Mouse (Mus musculus) forebrain, embryonic 16.5 days (tissue): ENCODE measurements around the gene Sephs2. TPM values are rescaled to one million over a fixed set of nuclear protein-coding genes. Genes with fewer than 3 reads are reported as not detected.

Experiments
- ATAC-seq: fragments of 200-750 bp; cut with Nextera tagmentation; 2 replicates; pipeline ENCODE4 v1.8.0; 2017; ENCODE audit warnings: mild to moderate bottlenecking, moderate library complexity
- H3K27ac ChIP-seq: fragments of 300-500 bp; sonication (generic); 2 replicates; pipeline ENCODE4 v1.5.1; 2014; ENCODE audit warnings: low read length, control low read depth
- H3K27me3 ChIP-seq: fragments of 300-500 bp; sonication (generic); replicated peaks from 2 replicates; pipeline ENCODE4 v1.6.1; 2014; ENCODE audit warnings: low read length; ENCODE audit not compliant: control insufficient read depth, insufficient read depth
- H3K36me3 ChIP-seq: fragments of 300-500 bp; sonication (generic); 2 replicates; pipeline ENCODE4 v1.6.1; 2014; ENCODE audit not compliant: control insufficient read depth, insufficient read depth
- H3K4me1 ChIP-seq: fragments of 300-500 bp; sonication (generic); replicated peaks from 2 replicates; pipeline ENCODE4 v1.6.1; 2014; ENCODE audit warnings: low read length; ENCODE audit not compliant: control insufficient read depth, insufficient read depth
- H3K4me2 ChIP-seq: fragments of 300-500 bp; sonication (generic); 2 replicates; pipeline ENCODE4 v1.6.1; 2014; ENCODE audit warnings: mild to moderate bottlenecking, low read length, control low read depth
- H3K4me3 ChIP-seq: fragments of 300-500 bp; sonication (generic); replicated peaks from 2 replicates; pipeline ENCODE4 v1.5.1; 2014; ENCODE audit warnings: mild to moderate bottlenecking, low read length, control low read depth
- H3K9ac ChIP-seq: fragments of 300-500 bp; sonication (generic); replicated peaks from 2 replicates; pipeline ENCODE4 v1.6.1; 2014; ENCODE audit warnings: low read depth, low read length, control low read depth
- H3K9me3 ChIP-seq: fragments of 300-500 bp; sonication (generic); 2 replicates; pipeline ENCODE4 v1.6.1; 2016; ENCODE audit warnings: low read length; ENCODE audit not compliant: control insufficient read depth
- WGBS: fragments of 180-500 bp; shearing (Covaris S2); extraction: QIAGEN DNeasy Blood & Tissue Kit; methylation state at CpG from one replicate; pipeline ENCODE4 v1.1.7; 2014; 5-methylcytosine and 5-hydroxymethylcytosine counted together
- polyA plus RNA-seq: library from polyadenylated mRNA; unstranded; fragments of >200 nt; fragmentation: Nextera tagmentation; extraction: Ambion mirVana; gene quantifications from 2 replicates; pipeline ENCODE4 v1.2.1, GENCODE M21; 2015

The Sephs2 gene
- polyA plus RNA-seq, 1 experiment from 2014 or later, result 48.3 TPM

DNA sequence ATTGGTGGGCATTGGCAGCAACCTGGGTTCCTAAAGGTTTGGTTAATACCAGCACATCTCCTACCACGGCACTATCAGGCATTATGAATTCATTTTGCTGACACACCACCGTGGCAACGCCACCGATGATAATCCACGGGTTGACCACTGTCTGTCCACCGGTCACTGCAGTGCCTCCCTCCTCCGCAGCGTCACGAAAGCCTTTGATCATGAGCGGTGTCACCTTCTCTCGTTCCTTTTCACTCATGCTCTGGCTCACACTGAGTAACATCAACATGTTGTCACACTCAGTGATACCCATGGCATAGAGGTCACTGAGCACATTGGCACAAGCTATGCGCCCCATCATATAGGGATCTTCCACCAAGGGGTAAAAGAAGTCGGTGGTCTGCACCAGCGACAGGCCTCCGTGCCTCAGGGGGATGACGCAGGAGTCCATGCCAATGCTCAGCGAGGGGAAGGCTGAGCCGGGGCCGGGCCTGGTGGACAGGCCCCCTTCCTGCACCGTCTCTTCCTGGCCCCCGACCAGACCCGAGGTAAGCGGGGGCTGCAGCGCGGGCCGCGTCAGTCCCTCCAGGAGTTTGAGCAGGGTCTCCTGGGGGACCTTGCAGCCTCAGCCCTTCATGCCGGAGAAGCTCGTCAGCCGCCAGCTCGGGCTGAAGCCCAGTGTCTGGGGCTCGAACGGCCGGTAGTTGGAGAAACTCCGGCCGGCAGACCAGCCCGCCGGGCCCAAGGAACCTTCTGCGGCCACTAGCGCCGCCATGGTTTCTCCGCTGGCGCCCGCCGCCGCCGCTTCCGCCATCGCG lies 534 bp downstream of the Sephs2 start:
- peak overlapping the region; percentile 84 for H3K4me2 ChIP-seq
- H3K27me3 ChIP-seq, result no peaks in the 10 kb centered on the region
- peaks cover 27% of the 10 kb centered on the region for H3K4me1 ChIP-seq
- H3K9me3 ChIP-seq, result peaks cover 4% of the 10 kb centered on the region; the same call in 1 of the 2 replicates
- H3K36me3 ChIP-seq, result peaks cover 10% of the 10 kb centered on the region
- H3K27ac ChIP-seq, result peak overlapping the region; percentile 76
- ATAC-seq, result peak; percentile 53
- peak overlapping the region; percentile 90 for H3K9ac ChIP-seq
- peak overlapping the region; percentile 92 for H3K4me3 ChIP-seq
- 17% methylated on average over 49 of the region's 50 CpGs for WGBS

DNA sequence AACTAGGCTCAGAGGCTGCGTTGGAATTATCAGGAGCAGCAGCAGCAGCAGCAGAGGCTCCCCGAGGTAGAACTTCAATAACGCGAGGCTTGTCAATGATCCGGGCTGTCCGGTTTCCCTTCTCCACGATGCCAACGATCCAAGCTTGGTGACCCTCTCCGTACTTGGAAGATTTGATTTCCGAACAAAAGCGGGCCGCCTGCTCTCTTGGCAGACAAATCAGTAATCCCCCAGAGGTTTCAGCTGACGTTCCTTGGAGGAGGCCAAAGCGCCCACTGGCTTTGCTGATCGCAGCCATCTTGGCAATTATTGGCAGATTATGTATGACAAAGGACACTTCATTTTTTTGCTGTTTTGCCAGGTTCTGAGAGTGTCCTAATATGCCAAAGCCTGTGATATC lies 1.3 kb downstream of the Sephs2 start:
- no peaks in the 10 kb centered on the region for H3K27me3 ChIP-seq
- peak overlapping the region; percentile 84 for H3K4me2 ChIP-seq
- no peak overlapping the region for H3K27ac ChIP-seq
- no peak overlapping the region; the same call in 1 of the 2 replicates for H3K4me3 ChIP-seq
- H3K4me1 ChIP-seq, result peaks cover 27% of the 10 kb centered on the region
- peaks cover 11% of the 10 kb centered on the region for H3K36me3 ChIP-seq
- no peak for ATAC-seq
- H3K9me3 ChIP-seq, result peaks cover 5% of the 10 kb centered on the region; the same call in 1 of the 2 replicates
- WGBS, result 89% methylated on average over 15 of the region's 15 CpGs
- no peak overlapping the region for H3K9ac ChIP-seq

DNA sequence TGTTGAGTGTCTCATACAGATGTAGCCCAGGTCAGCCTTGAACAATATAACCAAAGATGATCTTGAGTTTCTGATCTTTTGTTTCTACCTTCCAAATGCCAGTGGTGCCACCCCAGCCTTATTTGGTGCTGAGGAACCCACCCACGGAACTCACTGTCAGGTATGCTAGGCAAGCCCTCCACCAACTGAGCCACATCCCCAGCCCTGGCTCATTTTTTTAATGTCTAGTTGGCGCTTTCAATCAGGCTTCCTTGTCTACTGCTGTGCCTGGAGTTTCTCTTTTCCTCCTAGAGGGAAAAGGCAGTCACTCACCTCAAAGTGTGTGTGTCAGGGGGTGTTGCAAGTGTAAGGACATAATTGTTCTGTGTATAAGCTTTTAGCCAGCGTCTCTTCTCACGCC lies 2.8 kb downstream of the Sephs2 start:
- 94% methylated on average over 4 of the region's 4 CpGs for WGBS
- no peak overlapping the region for H3K4me2 ChIP-seq
- peaks cover 27% of the 10 kb centered on the region for H3K4me1 ChIP-seq
- no peak for ATAC-seq
- H3K9me3 ChIP-seq, result peaks cover 5% of the 10 kb centered on the region; the same call in 1 of the 2 replicates
- H3K27ac ChIP-seq, result no peak overlapping the region
- no peak overlapping the region for H3K4me3 ChIP-seq
- no peaks in the 10 kb centered on the region for H3K27me3 ChIP-seq
- H3K36me3 ChIP-seq, result peaks cover 11% of the 10 kb centered on the region
- H3K9ac ChIP-seq, result no peak overlapping the region

GRCm38 (mm10) chr7:127270666-127271065 lies 3.2 kb downstream of the Sephs2 start:
- 92% methylated on average over 5 of the region's 5 CpGs for WGBS
- Histone ChIP-seq H3K36me3 (peaks cover 11% of the 10 kb centered on the region), H3K9ac (no peak overlapping the region), H3K9me3 (peaks cover 5% of the 10 kb centered on the region; the same call in 1 of the 2 replicates), H3K27me3 (no peaks in the 10 kb centered on the region), H3K4me2 (no peak overlapping the region), H3K4me3 (no peak overlapping the region), H3K4me1 (peaks cover 27% of the 10 kb centered on the region), H3K27ac (no peak overlapping the region)
- ATAC-seq, result no peak

GRCm38 (mm10) chr7:127270256-127270655 lies 3.6 kb downstream of the Sephs2 start:
- WGBS, result 88% methylated on average over 2 of the region's 2 CpGs
- H3K4me3 ChIP-seq, result no peak overlapping the region

DNA sequence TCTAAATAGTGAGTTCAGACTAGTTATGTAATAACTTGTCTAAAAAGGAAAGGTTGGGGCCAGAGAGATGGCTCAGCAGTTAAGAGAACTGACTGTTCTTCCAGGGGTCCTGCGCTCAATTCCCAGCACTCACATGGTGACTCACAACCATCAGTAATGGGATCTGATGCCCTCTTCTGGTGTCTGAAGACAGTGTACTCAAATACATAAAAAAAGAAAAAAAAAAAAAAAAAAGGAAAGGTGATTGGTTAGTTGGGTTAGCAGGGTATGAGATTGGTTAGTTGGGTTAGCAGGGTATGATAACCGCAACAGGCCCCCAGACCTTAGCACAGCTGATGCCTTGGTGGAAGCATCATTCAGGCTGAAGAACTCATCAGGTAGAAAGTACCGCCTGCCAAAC lies 10.3 kb downstream of the Sephs2 start:
- Histone ChIP-seq H3K4me2 (no peak overlapping the region), H3K27ac (no peak overlapping the region), H3K27me3 (no peaks in the 10 kb centered on the region), H3K9ac (no peak overlapping the region), H3K36me3 (peaks cover 3% of the 10 kb centered on the region; the same call in 1 of the 2 replicates), H3K4me1 (peaks cover 18% of the 10 kb centered on the region), H3K9me3 (peaks cover 3% of the 10 kb centered on the region; the same call in 1 of the 2 replicates), H3K4me3 (no peak overlapping the region)
- WGBS, result 92% methylated on average over 3 of the region's 3 CpGs
- ATAC-seq, result no peak

More at GRCm38 (mm10) chr7:127270256-127270655, 3.6 kb downstream of the Sephs2 start:
- no peak for ATAC-seq
- H3K27ac ChIP-seq, result no peak overlapping the region
- peaks cover 5% of the 10 kb centered on the region; the same call in 1 of the 2 replicates for H3K9me3 ChIP-seq
- no peaks in the 10 kb centered on the region for H3K27me3 ChIP-seq
- H3K4me2 ChIP-seq, result no peak overlapping the region
- H3K9ac ChIP-seq, result no peak overlapping the region
- peaks cover 27% of the 10 kb centered on the region for H3K4me1 ChIP-seq
- peaks cover 11% of the 10 kb centered on the region for H3K36me3 ChIP-seq

- WGBS, result 82% methylated on average over 10 of the region's 10 CpGs
- H3K4me3 ChIP-seq, result no peak overlapping the region
- no peak overlapping the region for H3K4me2 ChIP-seq
- peaks cover 18% of the 10 kb centered on the region for H3K4me1 ChIP-seq
- H3K9ac ChIP-seq, result no peak overlapping the region
- no peak for ATAC-seq
- no peaks in the 10 kb centered on the region for H3K27me3 ChIP-seq
- H3K9me3 ChIP-seq, result no peaks in the 10 kb centered on the region
- H3K27ac ChIP-seq, result no peak overlapping the region
- no peaks in the 10 kb centered on the region for H3K36me3 ChIP-seq
Measured at GRCm38 (mm10) chr7:127262218-127262961, 11.5 kb downstream of the Sephs2 start.

GRCm38 (mm10) chr7:127260309-127261111 lies 13.3 kb downstream of the Sephs2 start, which contains the start of gene Dctpp1:
Dctpp1 (minus strand) TSS chr7:127260709.
- under 1% methylated on average over 50 of the region's 50 CpGs for WGBS
- Histone ChIP-seq H3K27ac (no peak within 1 kb of the TSS), H3K4me3 (peak within 1 kb of the TSS; percentile 65), H3K4me2 (peak within 1 kb of the TSS; percentile 98), H3K9me3 (no peaks in the 10 kb centered on the region), H3K4me1 (peaks cover 18% of the 10 kb centered on the region), H3K36me3 (no peaks in the 10 kb centered on the region), H3K9ac (peak within 1 kb of the TSS; percentile 73), H3K27me3 (no peaks in the 10 kb centered on the region)
- peak; percentile 99 for ATAC-seq
